Mouse (Mus musculus) limb, embryonic 11.5 days (tissue): ENCODE measurements at regions not wholly inside any gene's neighbourhood (a gene's known extent, or its start where the extent isn't known, plus 50 kb on each side); places are given as distances from the start of the nearest gene placed in this dataset.

Source experiments
- ATAC-seq: fragments of 200-750 bp; cut with Nextera tagmentation; 2 replicates; pipeline ENCODE4 v1.8.0; 2017; ENCODE audit warnings: low read depth; ENCODE audit not compliant: insufficient number of reproducible peaks, low FRiP score, low TSS enrichment
- DNase-seq: peaks from one replicate; pipeline ENCODE4 v3.0.0-alpha.2; 2015; ENCODE audit warnings: low spot score
- H3K27ac ChIP-seq: fragments of 300-500 bp; sonication (generic); replicated peaks from 2 replicates; pipeline ENCODE4 v1.5.1; 2014; ENCODE audit warnings: low read depth, mild to moderate bottlenecking, low read length
- H3K27me3 ChIP-seq: fragments of 300-500 bp; sonication (generic); 2 replicates; pipeline ENCODE4 v1.6.1; 2014; ENCODE audit warnings: mild to moderate bottlenecking, low read length, mixed read lengths; ENCODE audit not compliant: control insufficient read depth, insufficient read depth
- H3K36me3 ChIP-seq: fragments of 300-500 bp; sonication (generic); 2 replicates; pipeline ENCODE4 v1.6.1; 2014; ENCODE audit warnings: mild to moderate bottlenecking, low read length, moderate library complexity, mixed read lengths; ENCODE audit not compliant: control insufficient read depth, insufficient read depth
- H3K4me1 ChIP-seq: fragments of 300-500 bp; sonication (generic); 2 replicates; pipeline ENCODE4 v1.6.1; 2014; ENCODE audit warnings: low read length, mixed read lengths; ENCODE audit not compliant: control insufficient read depth, insufficient read depth
- H3K4me2 ChIP-seq: fragments of 300-500 bp; sonication (generic); 2 replicates; pipeline ENCODE4 v1.6.1; 2014; ENCODE audit warnings: low read depth, mild to moderate bottlenecking, moderate library complexity; ENCODE audit not compliant: severe bottlenecking
- H3K4me3 ChIP-seq: fragments of 300-500 bp; sonication (generic); 2 replicates; pipeline ENCODE4 v1.5.1; 2014; ENCODE audit warnings: low read depth, low read length
- H3K9ac ChIP-seq: fragments of 300-500 bp; sonication (generic); 2 replicates; pipeline ENCODE4 v1.6.1; 2014; ENCODE audit warnings: mild to moderate bottlenecking, low read length
- H3K9me3 ChIP-seq: fragments of 300-500 bp; sonication (generic); 2 replicates; pipeline ENCODE4 v1.6.1; 2016; ENCODE audit warnings: low read length; ENCODE audit not compliant: control insufficient read depth
- WGBS: fragments of 180-500 bp; shearing (Covaris S2); extraction: QIAGEN DNeasy Blood & Tissue Kit; methylation state at CpG from one replicate; pipeline ENCODE4 v1.1.7; 2014; 5-methylcytosine and 5-hydroxymethylcytosine counted together

DNA sequence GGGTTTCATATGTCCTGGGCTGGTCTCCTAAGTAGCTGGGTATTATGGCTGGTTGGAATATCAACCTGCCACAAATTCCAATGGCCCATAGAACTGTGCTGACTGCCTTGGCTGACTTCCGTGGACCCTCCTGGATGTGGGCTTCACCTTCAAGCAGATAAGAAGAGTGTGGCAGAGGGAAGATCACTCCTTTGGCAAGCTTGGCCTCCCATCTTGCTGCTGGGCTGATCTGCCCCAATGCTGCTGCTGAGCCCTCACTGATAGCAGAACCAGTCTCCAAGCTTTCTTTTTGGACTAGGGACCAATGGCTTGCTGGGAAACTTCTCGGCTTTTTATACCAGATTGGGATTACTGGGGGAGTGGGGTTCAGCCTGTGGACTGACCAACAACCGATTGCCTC, 65.6 kb upstream of the Hdhd5 start:
- ATAC-seq (no peak), DNase-seq (no peak)
- WGBS: 83% methylated on average over 3 of the region's 3 CpGs
- H3K4me2 ChIP-seq: no peak overlapping the region
- no peak overlapping the region for H3K4me3 ChIP-seq
- no peak overlapping the region for H3K27ac ChIP-seq
- H3K9me3 ChIP-seq: no peaks in the 10 kb centered on the region
- peaks cover 13% of the 10 kb centered on the region for H3K4me1 ChIP-seq
- no peaks in the 10 kb centered on the region for H3K36me3 ChIP-seq
- no peaks in the 10 kb centered on the region for H3K27me3 ChIP-seq
- H3K9ac ChIP-seq: no peak overlapping the region

DNA sequence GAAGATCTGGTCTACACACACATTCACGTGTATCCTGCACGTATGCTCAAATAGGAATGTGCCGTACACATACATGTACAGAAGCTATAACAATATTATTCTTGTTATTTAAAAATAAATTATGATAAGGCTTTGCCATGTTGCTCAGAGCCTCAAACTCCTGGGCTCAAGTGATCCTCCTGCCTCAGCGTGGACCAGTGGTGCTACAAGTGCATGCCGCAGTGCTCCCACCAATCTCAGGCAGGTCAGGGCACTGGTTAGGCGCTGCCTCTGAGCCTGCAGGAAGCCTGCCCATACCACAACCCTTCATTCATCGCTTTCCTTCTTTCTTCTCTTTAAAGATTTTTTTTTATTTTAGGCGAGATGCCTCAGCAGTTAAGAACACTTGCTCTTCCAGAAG, 63.3 kb upstream of the Hdhd5 start:
- Histone ChIP-seq H3K4me1 (peaks cover 13% of the 10 kb centered on the region), H3K27ac (no peak overlapping the region), H3K9me3 (no peaks in the 10 kb centered on the region), H3K9ac (no peak overlapping the region), H3K27me3 (no peaks in the 10 kb centered on the region), H3K36me3 (no peaks in the 10 kb centered on the region), H3K4me3 (no peak overlapping the region), H3K4me2 (no peak overlapping the region)
- ATAC-seq: no peak
- WGBS: 94% methylated on average over 8 of the region's 8 CpGs
- DNase-seq: no peak

DNA sequence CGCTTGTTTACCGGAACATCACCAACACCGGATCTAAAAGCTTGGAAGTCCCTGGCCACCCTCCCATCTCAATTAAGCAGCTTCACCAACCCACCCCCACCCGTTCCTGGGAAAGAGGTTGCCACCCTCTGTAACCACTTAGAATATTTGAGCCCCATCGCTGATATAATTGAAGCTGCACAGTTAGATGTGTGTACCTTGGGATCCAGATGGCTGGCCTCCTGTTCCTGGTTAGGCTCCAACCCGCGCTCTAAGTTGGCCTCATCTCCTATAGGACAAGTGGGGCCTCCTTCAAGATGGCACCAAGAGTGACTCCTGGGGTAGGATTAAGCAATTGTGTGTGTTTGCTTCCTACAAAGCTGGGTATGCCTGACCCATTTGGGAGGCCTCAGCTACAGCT, 61.6 kb upstream of the Hdhd5 start:
- Histone ChIP-seq H3K9ac (no peak overlapping the region), H3K4me1 (peaks cover 13% of the 10 kb centered on the region), H3K9me3 (no peaks in the 10 kb centered on the region), H3K27me3 (no peaks in the 10 kb centered on the region), H3K4me3 (no peak overlapping the region), H3K4me2 (peak overlapping the region; percentile 36; the same call in 1 of the 2 replicates), H3K36me3 (no peaks in the 10 kb centered on the region), H3K27ac (peak overlapping the region; percentile 75)
- WGBS: 10% methylated on average over 7 of the region's 7 CpGs
- no peak for DNase-seq
- ATAC-seq: peak; percentile 48; the same call in 1 of the 2 replicates

DNA sequence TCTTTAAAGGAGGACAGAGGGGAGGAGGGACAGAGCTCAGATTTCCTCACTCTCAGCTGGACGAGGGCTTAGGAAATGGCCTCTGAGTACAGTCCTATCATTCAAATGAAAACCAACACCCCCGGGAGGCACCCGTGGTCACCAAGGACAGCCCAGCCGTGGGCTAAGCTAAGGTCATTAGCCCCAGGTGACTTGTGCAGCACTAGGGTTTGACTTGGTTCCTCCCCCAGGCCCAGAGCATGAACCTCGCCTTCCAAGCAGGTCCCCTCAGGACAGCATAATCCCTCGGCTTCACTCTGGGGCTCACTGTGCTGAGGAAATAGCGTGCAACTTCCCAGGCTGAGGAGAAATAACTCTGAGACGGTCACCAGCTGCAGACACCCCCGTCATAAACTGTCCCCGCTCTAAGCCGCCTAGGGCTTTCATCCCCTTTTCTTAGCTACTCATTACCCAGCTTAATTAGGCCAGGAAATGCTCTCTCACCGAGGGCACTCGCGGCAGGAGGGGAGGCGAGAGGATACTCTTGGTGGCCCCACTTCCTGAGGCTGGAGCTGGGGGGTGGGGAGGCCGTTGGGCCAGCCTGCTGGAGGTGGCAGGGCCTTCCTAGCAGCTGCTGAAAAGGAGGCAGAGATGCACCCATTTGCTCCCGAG, 61.0 kb upstream of the Hdhd5 start:
- Histone ChIP-seq H3K4me2 (peak overlapping the region; percentile 36), H3K9me3 (no peaks in the 10 kb centered on the region), H3K4me1 (peaks cover 13% of the 10 kb centered on the region), H3K9ac (peak overlapping the region; percentile 40; the same call in 1 of the 2 replicates), H3K36me3 (no peaks in the 10 kb centered on the region), H3K27ac (peak overlapping the region; percentile 75), H3K27me3 (no peaks in the 10 kb centered on the region), H3K4me3 (no peak overlapping the region)
- peak; percentile 77 for DNase-seq
- 1% methylated on average over 17 of the region's 17 CpGs for WGBS
- ATAC-seq: peak; percentile 74

DNA sequence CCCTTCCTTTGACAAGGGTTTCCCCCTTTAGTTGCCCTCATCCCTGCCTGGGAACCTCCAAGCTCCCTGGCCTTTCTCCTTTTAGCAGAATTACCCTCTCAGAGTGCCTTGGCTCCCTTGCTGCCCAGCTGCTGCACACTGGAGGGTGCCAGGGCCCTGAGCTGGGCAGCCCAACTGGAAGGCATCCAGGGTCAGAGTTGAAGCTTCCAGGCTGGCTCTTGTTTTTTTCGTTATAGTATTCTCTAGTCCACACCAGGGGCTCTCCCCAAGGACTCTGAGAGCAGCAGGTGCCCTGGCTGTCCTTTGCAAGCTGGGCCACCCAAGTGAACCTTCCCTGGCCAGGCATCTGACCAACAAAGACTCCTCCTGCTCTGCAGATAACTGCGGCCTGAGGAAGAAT, 59.1 kb upstream of the Hdhd5 start:
- Histone ChIP-seq H3K4me3 (no peak overlapping the region), H3K27ac (no peak overlapping the region), H3K4me2 (no peak overlapping the region), H3K4me1 (peaks cover 15% of the 10 kb centered on the region), H3K9me3 (no peaks in the 10 kb centered on the region), H3K36me3 (no peaks in the 10 kb centered on the region), H3K9ac (no peak overlapping the region), H3K27me3 (no peaks in the 10 kb centered on the region)
- 57% methylated on average over 2 of the region's 2 CpGs for WGBS
- ATAC-seq (no peak), DNase-seq (no peak)

DNA sequence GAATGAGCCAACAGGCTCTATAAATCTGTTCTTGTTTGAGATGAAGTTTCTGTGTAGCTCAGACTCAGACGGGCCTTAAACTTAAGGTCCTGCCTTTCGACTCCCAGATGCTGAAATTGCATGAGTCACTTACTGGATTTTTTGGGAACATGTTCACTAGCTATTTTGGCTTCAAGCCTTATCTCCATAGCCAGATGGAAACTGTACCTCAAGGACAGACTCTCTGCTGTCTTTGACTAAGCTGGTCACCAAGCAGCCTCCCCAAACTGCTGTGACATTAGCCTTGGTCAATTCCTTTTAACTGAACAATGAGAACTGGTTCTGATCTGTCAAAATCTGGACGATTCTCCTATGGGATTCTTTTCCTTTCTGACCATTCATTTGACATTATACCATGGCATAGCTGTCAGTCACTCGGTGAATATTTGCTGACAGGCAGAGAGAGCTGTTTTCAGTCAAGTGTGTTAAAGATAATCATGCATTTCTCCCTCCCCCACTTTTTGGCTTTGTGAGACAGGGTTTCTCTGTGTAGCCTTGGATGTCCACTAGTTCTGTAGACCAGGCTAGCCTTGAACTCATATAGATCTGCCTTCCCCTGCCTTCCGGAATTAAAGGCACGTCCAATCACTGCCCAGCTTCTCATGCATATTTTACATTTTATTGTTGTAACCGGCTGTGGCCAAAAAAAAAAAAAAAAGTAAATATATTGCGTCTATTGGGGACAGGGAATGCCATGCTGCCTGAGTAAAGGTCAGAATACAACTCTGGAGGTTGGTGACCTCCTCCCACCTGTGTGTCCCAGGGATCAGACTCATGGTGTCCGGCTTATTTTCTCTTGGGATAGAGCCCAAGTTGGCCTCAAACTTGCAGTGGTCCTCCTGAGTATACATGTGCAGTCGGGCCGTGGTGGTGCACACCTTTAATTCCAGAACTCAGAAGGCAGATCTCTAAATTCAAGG, 57.9 kb upstream of the Hdhd5 start:
- no peak overlapping the region for H3K4me3 ChIP-seq
- no peak overlapping the region for H3K9ac ChIP-seq
- DNase-seq (no peak), ATAC-seq (no peak)
- no peaks in the 10 kb centered on the region for H3K36me3 ChIP-seq
- no peaks in the 10 kb centered on the region for H3K9me3 ChIP-seq
- WGBS: 84% methylated on average over 11 of the region's 11 CpGs
- H3K4me2 ChIP-seq: no peak overlapping the region
- H3K4me1 ChIP-seq: peaks cover 16% of the 10 kb centered on the region
- no peaks in the 10 kb centered on the region for H3K27me3 ChIP-seq
- H3K27ac ChIP-seq: no peak overlapping the region

DNA sequence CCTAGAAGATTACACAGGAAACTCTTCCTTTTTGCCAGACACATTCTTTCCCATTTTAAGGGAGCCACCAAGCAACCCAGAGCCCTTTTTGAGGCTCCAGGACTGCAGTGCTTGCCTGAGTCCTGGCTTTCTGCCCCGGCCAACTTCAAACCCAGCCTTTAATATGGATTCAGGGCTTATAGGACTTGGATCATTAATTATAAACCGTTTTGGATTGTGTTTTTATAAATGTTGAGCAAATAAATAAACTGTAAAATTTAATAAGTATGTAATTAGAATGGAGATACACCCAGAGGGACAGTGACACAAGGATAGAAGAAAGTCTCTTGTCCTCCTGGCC, 54.8 kb upstream of the Hdhd5 start:
- Histone ChIP-seq H3K9me3 (no peaks in the 10 kb centered on the region), H3K36me3 (no peaks in the 10 kb centered on the region), H3K27ac (no peak overlapping the region), H3K4me1 (peaks cover 6% of the 10 kb centered on the region), H3K27me3 (no peaks in the 10 kb centered on the region), H3K4me2 (no peak overlapping the region), H3K9ac (no peak overlapping the region), H3K4me3 (no peak overlapping the region)
- DNase-seq (no peak), ATAC-seq (no peak)
- 67% methylated on average over 2 of the region's 2 CpGs for WGBS

DNA sequence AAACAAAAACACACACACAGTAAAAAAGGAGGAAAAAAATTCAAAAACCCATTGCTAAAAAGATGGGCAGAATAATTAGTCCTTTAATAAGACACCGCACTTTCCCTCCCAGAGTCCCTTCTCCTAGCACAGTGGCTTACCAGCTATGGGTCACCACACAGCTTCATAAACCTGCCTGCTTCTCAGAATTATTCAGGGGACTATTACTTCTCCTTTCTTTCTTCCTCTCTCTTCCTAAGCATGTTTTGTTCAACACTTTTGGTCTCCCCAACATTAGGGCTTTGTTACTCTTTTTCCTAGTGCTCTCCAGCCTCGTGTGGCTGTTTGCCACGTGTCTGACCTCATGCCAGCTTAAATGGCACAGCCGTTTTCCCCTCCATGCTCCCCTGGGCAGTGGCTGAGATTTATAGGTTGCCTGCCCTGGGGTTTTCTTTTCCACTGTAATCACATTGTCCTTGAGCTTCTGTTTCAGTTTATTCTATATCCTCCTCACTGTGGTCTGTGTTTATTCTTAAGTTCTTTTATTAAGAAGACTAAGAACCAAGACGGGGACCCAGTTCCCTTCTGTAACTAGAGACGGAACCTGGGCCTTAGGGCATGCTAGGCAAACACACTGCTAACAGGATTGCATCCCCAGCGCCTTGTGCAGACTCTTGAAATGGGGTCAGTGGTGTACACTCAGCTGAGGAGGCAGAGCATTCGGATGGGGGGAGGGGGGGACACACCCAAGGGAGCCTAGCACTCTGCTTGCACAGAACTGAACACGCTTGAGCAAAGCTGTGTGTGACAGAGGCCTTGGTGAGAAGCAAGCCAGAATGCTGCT, 54.2 kb upstream of the Hdhd5 start:
- ATAC-seq (no peak), DNase-seq (no peak)
- 44% methylated on average over 9 of the region's 9 CpGs for WGBS
- H3K4me3 ChIP-seq: no peak overlapping the region
- H3K27ac ChIP-seq: 0 out of 2 replicates have a peak overlapping the region, but pooled peaks have one; percentile 15
- no peak overlapping the region for H3K4me2 ChIP-seq
- no peaks in the 10 kb centered on the region for H3K27me3 ChIP-seq
- no peaks in the 10 kb centered on the region for H3K9me3 ChIP-seq
- no peak overlapping the region for H3K9ac ChIP-seq
- H3K4me1 ChIP-seq: peaks cover 8% of the 10 kb centered on the region
- no peaks in the 10 kb centered on the region for H3K36me3 ChIP-seq
